Mouse (Mus musculus) megakaryocyte-erythroid progenitor cell, adult 5-6 weeks (primary cell): Measurements from ENCODE around the gene Frmd4a. TPM values are rescaled to one million over a fixed set of nuclear protein-coding genes. Genes with fewer than 3 reads are reported as not detected.
"Not testable (repeated sequence)": the region's sequence is repeated elsewhere in the genome, so short reads cannot be mapped to it uniquely, and the experiment has no call there.

Experiments
- ATAC-seq: replicated peaks from 2 replicates; pipeline ENCODE4 v1.8.0; 2016; ENCODE audit warnings: mild to moderate bottlenecking, inconsistent platforms; ENCODE audit not compliant: severe bottlenecking, poor library complexity, low FRiP score, low TSS enrichment
- total RNA-seq, 2 experiments: library from RNA; stranded (forward) in 1 of 2; stranded (reverse) in 1 of 2; fragments of 200-1000, 215-1000 nt in 1 of 2; fragments of >200 nt in 1 of 2; fragmentation: Nextera tagmentation in 1 of 2; gene quantifications; 2 replicates each; pipeline ENCODE4 v1.2.3; 2014 to 2017

Frmd4a gene
- total RNA-seq, 2 experiments from 2014 or later, result 14.7 to 35.2 TPM

DNA sequence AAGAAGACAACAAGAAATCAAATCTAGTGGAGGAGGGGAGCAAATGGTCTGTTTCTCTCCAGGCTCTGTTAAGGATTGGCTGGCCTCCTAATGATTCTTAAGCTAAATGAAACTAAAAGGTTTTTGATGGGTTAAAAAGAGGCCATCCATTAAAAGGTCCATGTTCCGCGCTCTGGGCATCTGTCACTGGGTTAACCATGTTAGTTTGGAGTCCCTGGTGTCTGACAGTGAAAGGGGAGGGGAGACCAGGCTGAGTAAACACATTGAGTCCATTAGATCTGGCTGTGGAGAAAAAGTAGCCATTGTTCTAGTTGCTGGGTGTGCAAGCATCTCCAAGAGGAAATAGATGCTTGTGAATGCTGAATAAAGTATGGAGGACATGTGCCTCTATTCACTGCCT is 534.3 kb downstream of the Frmd4a start:
- ATAC-seq, result no peak; the same call in 1 of the 2 replicates

DNA sequence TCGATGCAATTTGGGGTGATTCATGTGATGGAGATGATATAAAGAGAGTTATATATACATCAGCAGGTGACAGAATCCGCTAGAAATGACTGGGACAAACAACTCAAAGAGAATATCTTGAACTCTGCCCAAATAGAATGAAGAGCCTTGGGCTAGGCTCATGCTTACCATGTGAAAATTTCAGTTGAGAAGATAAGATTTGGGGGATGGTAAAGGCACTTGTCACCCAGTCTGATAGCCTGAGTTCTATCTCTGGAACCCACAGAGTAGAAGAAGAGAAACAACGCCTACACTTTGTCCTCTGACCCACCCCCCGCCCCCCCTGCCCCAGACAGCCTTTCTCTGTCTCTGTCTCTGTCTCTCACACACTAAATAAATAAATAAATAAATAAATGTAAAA is 535.0 kb downstream of the Frmd4a start:
- ATAC-seq, result peak; percentile 45; the same call in 1 of the 2 replicates

DNA sequence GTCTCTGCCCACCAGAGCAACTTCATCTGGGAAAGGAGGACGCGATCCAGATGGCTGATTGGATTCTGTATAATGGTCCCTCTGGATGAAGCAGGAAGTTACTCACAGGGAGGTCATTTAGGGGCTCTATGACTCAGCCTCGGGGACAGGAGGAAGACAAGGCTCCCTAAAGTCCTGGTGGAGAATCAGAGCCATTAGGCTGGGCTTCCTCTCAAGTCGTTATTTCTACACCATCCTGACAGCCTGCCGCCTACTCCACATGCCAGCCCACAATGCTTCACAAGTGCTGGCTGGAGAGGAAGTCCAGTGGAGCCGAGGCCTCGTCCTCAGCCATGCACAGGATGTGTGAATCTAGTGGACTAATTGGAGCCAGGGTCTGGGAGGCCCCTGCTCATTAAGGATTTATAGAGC is 537.7 kb downstream of the Frmd4a start:
- no peak for ATAC-seq

DNA sequence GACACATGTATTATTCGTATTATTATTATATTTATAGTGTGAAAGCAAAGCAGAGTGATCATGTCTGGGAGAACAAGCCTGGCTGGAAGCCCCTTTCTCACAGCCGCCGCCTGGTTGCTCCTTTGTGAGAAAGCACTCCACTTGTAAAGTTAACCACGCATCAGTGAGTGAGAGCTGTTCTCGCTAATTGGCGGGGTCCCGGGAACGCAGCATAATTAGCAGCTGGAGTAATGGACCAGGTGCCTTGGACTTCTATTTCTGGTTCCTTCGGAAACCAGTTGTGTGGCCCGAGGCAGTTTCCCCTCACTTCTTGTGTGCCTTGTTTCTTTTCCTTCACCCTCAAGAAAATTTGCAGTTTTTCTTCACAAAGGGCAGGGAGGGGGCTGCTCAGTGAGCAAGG is 538.7 kb downstream of the Frmd4a start:
- no peak for ATAC-seq

DNA sequence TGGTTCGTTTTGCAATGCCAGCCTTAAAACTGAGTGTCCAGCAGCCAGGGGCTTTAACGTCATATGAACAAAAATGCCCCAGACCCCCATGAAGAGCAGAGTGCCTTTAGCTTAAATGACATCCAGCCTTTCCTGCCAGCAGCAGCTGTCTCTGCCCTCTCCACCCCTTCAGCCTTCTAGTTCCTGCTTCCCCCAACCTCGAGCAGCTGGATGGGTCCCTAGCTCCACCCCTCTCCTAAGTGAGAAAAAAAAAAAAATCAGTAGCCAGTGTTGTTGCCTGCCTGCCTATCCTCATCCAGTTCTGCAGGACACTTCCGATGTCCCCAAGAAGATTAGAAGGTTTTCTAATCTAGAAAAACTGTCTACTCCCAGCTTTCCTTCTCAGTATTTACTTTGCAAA is 539.5 kb downstream of the Frmd4a start:
- ATAC-seq, result no peak

DNA sequence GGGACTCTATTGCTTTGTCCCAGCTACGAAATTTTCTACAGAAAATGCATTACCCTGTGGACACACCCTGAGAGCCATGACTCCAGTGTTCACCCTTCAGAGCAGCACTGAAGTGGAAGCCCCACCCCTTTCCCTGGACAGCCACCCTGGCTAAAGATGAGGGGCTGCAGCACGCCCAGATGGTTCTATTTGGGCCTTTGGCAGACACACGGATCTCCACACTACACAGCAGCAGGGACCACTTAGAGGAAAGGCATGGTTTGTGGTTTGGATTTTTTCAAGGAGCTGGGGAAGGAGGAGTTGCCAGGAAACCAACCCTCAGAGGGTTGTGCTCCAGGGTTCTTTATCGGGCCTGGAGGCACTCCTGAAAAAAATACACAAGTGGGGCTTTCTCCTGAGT is 539.9 kb downstream of the Frmd4a start:
- no peak for ATAC-seq

DNA sequence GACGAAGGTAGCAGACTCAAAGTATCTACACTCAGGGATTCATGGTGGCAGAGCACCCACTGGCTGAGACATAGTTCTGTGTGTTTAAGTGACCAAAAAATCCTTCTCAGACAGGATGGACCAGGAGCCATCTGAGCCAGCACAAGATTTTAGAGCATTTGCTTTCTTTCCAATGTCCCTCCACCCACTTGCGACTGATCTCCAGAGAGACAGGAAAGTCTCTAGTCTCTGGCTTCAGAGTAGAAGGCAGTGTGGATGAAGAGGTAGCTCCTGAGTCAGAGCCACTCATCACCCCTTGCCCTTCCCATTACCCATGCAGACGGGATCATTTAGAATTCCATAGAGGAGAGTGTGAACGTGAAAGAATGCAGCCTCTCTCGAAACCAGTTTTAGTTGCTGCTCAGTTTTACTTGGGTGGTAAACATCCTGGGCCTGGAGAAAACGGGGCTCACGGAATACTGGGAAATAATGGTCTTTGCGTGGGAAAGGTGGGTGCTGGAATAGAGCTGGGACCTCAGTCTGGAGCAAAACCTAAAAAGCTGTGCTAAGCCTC is 541.2 kb downstream of the Frmd4a start:
- ATAC-seq, result no peak

DNA sequence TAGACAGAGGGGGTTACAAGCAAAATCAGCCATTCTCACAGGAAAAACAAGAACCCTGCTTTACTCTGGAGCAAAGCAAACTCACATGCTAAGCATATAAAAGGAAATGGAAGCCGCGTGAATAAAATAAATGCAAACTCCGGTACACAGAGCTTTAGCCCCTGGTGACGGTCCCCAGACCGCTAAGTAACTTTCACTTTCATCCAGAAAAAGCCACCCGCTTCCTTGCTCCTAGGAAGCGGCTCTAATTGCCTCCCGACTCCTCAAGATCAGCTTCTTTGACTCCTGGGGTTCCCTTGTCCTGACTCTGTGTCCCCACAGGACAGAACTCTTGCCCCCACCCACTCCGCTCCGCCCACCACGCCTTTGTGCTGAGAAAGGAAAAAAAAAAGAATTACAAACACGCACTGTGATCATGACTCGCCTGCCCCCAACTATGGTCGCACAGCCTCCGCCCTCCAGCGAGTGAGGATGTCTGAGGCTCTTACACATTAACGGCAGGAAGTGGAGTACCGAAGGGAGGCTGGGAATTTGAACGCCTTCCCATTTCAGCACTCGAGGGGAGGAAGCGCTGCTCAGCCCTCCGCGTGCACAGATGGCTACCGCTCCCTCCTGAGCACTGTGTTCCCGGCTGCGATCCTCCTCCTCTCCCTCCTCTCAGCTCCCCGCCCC is 541.8 kb downstream of the Frmd4a start:
- peak; percentile 41 for ATAC-seq

DNA sequence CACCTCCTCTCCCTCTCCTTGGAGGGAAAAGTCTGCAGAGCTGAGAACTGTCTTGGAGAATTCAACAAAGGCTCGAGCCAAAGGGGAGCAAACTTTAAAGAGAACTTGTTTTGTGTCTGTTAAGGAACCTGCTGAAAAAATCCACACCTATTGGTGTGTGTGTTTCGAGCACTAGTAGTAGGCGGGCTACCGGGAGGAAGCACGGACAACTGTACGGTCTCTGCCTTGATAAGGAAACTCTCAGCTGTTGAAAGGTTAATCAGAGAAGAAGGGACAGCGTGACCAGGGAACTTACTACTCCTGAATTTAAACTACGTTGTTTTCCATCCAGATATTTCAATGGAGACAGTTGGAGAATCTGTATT is 542.3 kb downstream of the Frmd4a start:
- ATAC-seq, result peak; percentile 43

DNA sequence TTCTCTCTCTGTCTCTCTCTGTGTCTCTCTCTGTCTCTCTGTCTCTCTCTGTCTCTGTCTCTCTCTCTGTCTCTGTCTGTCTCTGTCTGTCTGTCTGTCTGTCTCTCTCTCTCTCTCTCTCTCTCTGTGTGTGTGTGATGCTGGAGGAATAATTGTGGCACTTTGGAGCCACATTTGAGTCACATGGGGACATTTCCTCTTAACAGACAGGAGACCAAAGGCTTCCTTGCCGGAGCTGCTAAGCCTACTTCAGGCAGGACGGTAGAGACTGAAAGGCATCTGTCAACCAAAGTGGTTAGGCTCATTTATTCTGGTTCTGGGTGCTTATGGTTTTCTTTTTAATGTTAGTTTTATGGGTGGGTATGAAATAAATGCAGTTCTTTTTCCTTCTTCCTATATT is 543.0 kb downstream of the Frmd4a start:
- ATAC-seq, result not testable (repeated sequence)

DNA sequence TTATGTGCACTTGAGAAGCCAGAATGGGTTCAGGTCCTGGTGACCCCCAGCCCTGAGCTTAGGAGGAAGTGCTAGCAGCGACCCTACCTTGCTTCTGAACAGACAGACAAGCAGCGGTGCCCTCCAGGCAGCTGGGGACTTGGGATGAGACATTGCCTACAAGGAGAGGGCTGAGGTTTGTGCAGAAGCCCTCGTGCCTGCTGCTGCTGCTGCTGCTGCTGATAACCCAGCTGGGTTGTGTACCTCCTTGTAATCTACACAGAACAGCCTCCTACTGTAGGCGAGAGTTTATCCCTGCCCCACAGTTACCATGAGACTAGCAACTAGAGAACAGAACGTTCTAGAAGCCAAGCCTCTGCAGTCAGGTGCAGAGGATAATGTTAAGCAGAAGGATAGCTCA is 543.7 kb downstream of the Frmd4a start:
- peak; percentile 78 for ATAC-seq

DNA sequence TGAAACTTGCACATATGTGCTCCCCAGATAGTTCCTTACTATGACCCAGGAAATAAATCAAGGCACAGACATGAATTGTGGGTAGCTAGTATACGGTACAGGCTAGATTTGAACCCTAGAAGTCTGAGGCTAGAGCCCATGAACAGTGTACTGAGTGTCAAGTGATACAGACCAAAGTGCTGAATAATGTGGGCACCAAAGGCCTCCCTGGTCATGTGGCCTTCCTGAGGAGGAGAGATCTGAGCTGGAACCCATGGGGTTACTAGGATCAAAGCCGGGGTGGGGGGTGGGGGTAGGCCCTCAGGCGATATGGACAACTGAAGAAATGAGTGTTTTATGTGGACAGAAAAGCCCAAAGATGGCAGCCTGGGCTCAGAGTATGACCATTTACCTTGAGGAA is 544.9 kb downstream of the Frmd4a start:
- ATAC-seq, result no peak

DNA sequence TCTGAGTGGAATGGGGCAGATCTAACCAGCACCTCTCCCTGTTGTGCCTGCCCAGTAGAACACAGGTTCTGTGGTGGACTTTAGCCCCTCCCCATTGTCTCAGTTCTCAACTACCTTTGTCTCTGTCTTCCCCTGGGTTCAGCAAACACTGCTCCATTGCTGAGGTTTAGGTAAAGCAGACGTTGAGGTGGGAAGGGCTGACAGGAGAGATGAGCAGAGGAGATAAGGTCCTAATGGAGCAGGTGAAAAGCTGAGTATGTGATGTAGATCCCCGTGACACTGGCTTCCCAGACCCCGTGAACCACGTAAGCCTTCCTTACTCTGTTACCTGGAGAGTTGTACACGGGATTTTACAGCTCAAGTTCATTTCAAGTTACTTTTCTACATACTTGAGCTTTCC is 545.3 kb downstream of the Frmd4a start:
- ATAC-seq, result no peak

DNA sequence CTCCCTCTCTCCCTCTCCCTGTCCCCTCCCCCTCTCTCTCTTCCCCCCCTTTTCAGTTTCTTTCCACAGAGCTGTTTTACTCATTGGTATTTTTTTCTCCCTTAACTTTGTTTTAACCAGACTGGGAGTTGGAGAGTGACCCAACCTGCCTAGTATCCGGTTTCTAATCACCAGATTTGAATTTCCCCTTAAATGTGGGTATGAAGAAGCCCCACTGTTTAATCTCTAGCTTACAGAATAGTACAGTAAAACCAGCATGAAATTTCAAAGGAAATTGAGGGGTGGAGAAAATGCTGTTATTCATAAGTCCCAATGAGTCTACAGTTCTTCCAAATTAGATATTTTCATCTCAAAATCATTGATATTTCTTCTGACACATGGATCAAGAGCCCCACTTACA is 545.8 kb downstream of the Frmd4a start:
- no peak for ATAC-seq

DNA sequence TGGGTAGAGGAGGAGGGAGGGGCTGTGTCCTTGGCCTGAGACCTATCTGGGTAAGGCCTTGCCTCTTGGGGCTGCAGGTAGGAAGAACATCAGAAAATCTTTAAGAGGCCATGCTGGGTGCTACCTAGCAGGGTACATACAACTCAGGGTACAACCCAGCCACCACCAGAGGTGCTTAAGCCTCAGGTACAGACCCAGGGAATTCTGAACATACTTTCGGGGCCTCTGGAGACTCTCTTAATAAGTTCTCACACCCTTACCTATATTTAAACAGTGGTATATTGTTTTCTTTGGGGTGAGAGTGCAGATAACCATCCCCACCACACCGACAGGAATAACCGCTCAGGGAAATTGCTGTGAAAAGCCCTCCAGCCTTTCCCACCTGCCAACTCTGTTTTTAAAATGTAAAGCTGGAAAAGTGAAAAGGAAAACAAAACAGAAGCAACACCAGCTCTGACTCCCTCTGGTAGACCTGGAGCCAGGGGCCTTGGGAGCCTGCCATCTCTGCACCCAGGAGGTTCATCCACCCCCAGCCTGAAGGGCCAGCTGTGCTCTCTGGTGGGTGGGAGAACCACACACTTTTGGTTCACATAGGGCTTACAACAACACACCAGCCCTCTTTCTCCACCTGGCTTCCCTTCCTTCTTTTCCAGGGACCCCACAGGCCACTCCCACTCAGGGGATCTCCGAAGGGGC is 548.9 kb downstream of the Frmd4a start:
- no peak for ATAC-seq

DNA sequence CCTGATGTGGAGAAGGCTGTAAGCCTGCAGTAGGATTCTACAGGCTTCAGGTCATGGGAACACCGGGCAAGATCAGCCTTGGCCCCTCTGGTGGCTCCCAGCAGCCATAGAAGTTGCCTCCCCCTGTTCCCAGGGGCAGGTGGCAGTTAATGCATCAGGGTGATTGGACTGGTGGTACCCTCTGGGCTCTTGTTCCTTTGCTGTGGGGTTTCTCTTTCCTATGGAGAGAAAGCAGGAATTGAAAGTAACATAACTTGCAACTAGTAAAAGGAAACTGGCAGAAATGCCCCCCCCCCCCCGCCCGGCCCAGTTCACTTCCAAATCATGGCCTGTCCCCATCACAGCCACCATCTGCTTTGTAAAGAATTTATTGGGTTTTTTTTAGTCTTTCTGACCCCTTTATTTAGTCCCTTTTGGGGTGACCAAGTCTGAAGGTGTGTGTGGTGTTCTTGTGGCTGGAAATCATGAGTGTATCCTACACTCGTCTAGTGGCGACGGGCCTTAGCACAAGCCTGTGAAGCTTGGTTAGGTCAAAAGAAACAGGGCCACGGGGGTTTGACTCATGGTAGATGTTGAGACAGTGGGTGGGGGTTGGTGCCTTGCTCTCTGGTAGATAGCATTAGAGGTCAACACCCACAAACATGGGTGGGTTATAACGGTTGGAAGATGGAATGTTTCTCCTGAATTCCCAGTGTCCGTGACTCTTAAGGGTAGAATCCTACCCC is 549.6 kb downstream of the Frmd4a start:
- ATAC-seq, result no peak

DNA sequence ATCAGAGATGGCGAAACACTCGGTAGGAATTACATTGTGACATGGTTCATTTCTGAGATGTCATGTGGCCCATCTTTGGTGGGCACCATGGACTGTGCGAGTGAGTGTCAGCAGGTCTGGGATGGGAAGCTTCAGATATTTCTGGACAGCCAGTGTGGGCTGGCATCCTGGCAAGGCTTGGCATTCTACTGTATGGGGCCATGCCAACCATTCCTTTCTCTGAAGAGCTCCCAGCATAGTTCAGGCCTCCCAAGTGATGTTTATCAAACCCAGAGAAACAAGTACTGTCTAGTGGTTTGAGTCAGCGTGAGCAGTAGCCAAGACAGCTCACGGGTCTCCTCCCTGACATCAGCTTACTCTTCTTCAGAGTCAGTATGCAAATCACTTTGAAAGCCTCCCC is 551.5 kb downstream of the Frmd4a start:
- ATAC-seq, result no peak

DNA sequence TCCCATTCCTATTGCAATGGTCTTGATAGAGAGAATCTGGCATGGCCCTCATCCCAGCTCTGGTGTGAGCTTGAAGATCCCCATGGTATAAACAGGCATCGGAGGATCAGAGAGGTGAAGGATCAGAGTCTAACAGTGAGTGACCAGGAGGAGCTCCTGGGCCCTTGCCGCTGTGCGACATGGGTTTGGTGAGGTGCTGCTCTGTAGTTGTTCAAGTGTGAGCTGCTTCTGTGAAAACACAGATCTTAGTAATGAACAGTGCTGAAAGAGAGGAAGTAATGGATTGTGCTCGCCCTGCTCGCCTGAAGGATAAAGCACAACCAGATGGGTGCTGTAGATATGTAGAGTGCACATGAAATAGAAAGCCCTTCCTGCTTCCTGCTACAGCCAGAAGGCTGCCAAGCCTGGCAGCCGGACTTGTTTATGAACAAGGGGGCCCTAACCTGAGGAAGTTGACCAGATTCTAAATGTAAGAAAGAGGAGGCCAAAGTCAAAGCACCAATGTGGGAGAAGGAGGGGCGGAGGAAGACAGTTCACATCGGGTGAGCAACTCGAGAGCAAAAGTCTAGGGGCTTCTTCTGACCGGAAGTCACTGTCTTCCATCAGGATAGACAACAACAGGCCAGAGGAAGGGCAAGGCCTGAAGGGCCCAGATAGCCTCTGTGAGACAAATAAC is 552.8 kb downstream of the Frmd4a start:
- ATAC-seq, result peak; percentile 70

DNA sequence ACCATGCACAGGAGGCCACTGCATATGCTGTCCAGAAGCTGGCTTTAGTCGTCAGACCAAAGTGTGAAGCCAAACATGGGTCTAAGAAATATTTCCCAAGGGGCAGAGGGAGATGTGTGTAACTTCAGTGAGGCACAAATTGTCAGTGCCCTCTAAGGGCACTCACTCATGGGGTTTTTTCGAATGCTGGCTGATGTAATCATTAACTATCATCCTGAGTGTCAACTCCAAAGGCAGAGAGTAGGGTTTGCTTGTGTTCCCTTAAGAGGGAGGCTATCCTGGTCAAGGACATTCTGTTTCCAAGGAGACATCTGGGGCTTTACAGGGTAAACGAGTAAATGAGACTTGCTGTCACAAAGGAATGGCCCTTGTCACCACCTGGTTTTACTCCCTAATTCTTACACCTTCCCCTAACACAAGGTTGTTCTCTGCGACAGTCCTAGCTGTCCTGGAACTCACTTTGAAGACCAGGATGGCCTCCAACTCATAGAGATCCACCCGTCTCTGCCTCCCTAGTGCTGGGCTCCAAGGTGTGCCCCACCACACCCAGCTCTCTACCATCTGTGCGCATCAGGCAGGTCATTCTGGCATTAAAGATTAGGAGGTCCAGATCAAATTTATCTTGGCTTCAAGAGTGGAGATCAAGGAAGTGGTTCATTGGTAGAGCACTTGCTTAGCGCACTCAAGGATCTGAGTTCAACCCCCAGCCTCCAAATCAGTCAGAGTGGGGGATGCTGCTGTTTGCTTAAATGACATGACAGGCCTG is 555.2 kb downstream of the Frmd4a start:
- peak; percentile 59 for ATAC-seq
